Mouse (Mus musculus) megakaryocyte, embryonic 14.5 days (primary cell): ENCODE data around the gene Cpne2.

ENCODE experiments used
- FLI1 ChIP-seq: IDR thresholded peaks from 2 replicates; pipeline ENCODE4 v1.6.1; 2012; ENCODE audit warnings: low read length, inconsistent platforms, mixed read lengths
- GATA1 ChIP-seq: IDR thresholded peaks from 3 replicates; pipeline ENCODE4 v1.6.1; 2012; ENCODE audit warnings: mixed read lengths, low read length, inconsistent platforms, borderline replicate concordance

DNA sequence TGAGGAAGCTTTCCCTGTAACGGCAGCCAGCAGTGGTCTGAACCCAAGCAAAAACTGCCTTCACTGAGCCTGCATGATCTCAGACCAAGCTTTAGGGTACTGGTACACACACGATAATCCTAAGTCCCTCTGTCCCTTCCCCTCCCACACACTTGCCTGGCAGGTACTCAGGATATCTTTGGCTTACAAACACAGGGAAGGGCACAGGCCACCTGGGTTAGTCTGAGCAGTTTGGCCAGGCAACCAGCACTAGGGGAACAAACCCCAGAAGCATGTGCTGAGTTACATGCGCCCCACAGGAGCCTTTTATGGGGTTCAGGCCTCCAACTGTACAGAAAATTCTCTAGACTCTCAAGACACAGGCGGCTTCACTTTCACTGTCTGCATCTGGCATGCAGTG is 2.9 kb upstream of the Cpne2 start:
- TF ChIP-seq GATA1 (no peak), FLI1 (no peak)
